Comparison of ENCODE assay signal across 8 mouse cellular contexts in genomic region chr4:119232410-119233255, GRCm38 (mm10). TPM values are rescaled to one million over a fixed set of nuclear protein-coding genes. Genes with fewer than 3 reads are reported as not detected.
DNase-seq lines count a peak whose midpoint lies in the region; ATAC-seq and TF ChIP-seq lines count a peak whose summit lies in the region.

TSS of gene AU022252 (minus strand) at chr4:119232712.
TSS of gene P3h1 (plus strand) at chr4:119232915.

- H3K27ac ChIP-seq in heart, embryonic 12.5 days (ENCODE audit: poor library complexity, severe bottlenecking) = peak within 1 kb of the TSS; percentile 56; the same call in 1 of the 2 replicates
- peak within 1 kb of the TSS; percentile 68 for H3K27ac ChIP-seq in kidney, postnatal 0 days
- H3K27ac ChIP-seq in liver, embryonic 11.5 days (ENCODE audit: low read depth, low read length) = 0 out of 2 replicates have a peak within 1 kb of the TSS, but pooled peaks have one; percentile 19
- peak within 1 kb of the TSS; percentile 48 for H3K27ac ChIP-seq in stomach, embryonic 14.5 days (ENCODE audit: low read length)

- peak within 1 kb of the TSS; percentile 91 for H3K4me3 ChIP-seq in heart, embryonic 12.5 days
- peak within 1 kb of the TSS; percentile 77 for H3K4me3 ChIP-seq in kidney, postnatal 0 days (replicated peaks; ENCODE audit: low read depth, low read length)
- H3K4me3 ChIP-seq in liver, embryonic 11.5 days (ENCODE audit: low read depth, low read length) = peak within 1 kb of the TSS; percentile 84
- H3K4me3 ChIP-seq in stomach, embryonic 14.5 days (ENCODE audit: low read depth, low read length) = peak within 1 kb of the TSS; percentile 71

- peak; percentile 95 for ATAC-seq in erythroid progenitor cell, adult 5-6 weeks (replicated peaks; ENCODE audit: low FRiP score, poor library complexity, severe bottlenecking)
- peak; percentile 97 for ATAC-seq in heart, embryonic 12.5 days (ENCODE audit: insufficient number of reproducible peaks, low FRiP score)
- peak; percentile 95 for ATAC-seq in kidney, postnatal 0 days (replicated peaks; ENCODE audit: low FRiP score, low read depth)
- ATAC-seq in liver, embryonic 11.5 days (replicated peaks; ENCODE audit: low FRiP score) = peak; percentile 96
- peak; percentile 96 for ATAC-seq in stomach, embryonic 14.5 days (ENCODE audit: insufficient number of reproducible peaks, insufficient read depth, low FRiP score, low read depth)

- DNase-seq in CD4-positive helper T cell, adult 2 months (ENCODE audit: low read depth, low spot score) = peak; percentile 99
- peak; percentile 96 for DNase-seq in brain, embryonic 18.5 days (ENCODE audit: low read depth, low spot score)
- peak; percentile 99 for DNase-seq in kidney, postnatal 0 days (ENCODE audit: low spot score)
- peak; percentile 94 for DNase-seq in liver, embryonic 11.5 days (ENCODE audit: low spot score)
- DNase-seq in naive thymus-derived CD4-positive, alpha-beta T cell, adult 2 months (ENCODE audit: low read depth) = peak; percentile 100

- TF ChIP-seq CTCF in kidney, postnatal 0 days (IDR thresholded peaks at IDR 0.05; ENCODE audit: low read depth) = no peak

- no peaks in the 10 kb centered on the region for H3K9me3 ChIP-seq in heart, embryonic 12.5 days (replicated peaks)
- no peaks in the 10 kb centered on the region for H3K9me3 ChIP-seq in kidney, postnatal 0 days (replicated peaks; ENCODE audit: low read length)
- H3K9me3 ChIP-seq in liver, embryonic 11.5 days (ENCODE audit: control insufficient read depth, low read length) = no peaks in the 10 kb centered on the region
- H3K9me3 ChIP-seq in stomach, embryonic 14.5 days (ENCODE audit: control insufficient read depth, low read depth, low read length) = no peaks in the 10 kb centered on the region

- peak within 1 kb of the TSS; percentile 88 for H3K9ac ChIP-seq in heart, embryonic 12.5 days
- peak within 1 kb of the TSS; percentile 75 for H3K9ac ChIP-seq in kidney, postnatal 0 days (ENCODE audit: low read depth, low read length)
- H3K9ac ChIP-seq in liver, embryonic 11.5 days (ENCODE audit: low read depth, low read length) = peak within 1 kb of the TSS; percentile 81
- H3K9ac ChIP-seq in stomach, embryonic 14.5 days (replicated peaks; ENCODE audit: low read depth, low read length) = peak within 1 kb of the TSS; percentile 72

- peak within 1 kb of the TSS; percentile 91 for H3K4me2 ChIP-seq in heart, embryonic 12.5 days
- H3K4me2 ChIP-seq in kidney, postnatal 0 days (ENCODE audit: low read length) = peak within 1 kb of the TSS; percentile 86
- H3K4me2 ChIP-seq in liver, embryonic 11.5 days = peak within 1 kb of the TSS; percentile 94
- peak within 1 kb of the TSS; percentile 67 for H3K4me2 ChIP-seq in stomach, embryonic 14.5 days (replicated peaks; ENCODE audit: low read depth, low read length)

- under 1% methylated on average over 71 of the region's 71 CpGs for WGBS in heart, embryonic 12.5 days
- under 1% methylated on average over 71 of the region's 71 CpGs for WGBS in kidney, postnatal 0 days
- WGBS in liver, embryonic 11.5 days = under 1% methylated on average over 70 of the region's 71 CpGs
- WGBS in stomach, embryonic 14.5 days = under 1% methylated on average over 67 of the region's 71 CpGs

- no peaks in the 10 kb centered on the region for H3K27me3 ChIP-seq in heart, embryonic 12.5 days (replicated peaks)
- no peaks in the 10 kb centered on the region for H3K27me3 ChIP-seq in kidney, postnatal 0 days (ENCODE audit: insufficient read depth, low read length)
- H3K27me3 ChIP-seq in liver, embryonic 11.5 days (replicated peaks; ENCODE audit: control insufficient read depth, insufficient read depth, low read length) = no peaks in the 10 kb centered on the region
- no peaks in the 10 kb centered on the region for H3K27me3 ChIP-seq in stomach, embryonic 14.5 days (ENCODE audit: control insufficient read depth, insufficient read depth, low read length)

- H3K4me1 ChIP-seq in heart, embryonic 12.5 days (replicated peaks) = peaks cover 10% of the 10 kb centered on the region
- H3K4me1 ChIP-seq in kidney, postnatal 0 days (replicated peaks; ENCODE audit: insufficient read depth, low read length) = peaks cover 4% of the 10 kb centered on the region; the same call in 1 of the 2 replicates
- peaks cover 4% of the 10 kb centered on the region; the same call in 1 of the 2 replicates for H3K4me1 ChIP-seq in liver, embryonic 11.5 days (replicated peaks; ENCODE audit: control insufficient read depth, insufficient read depth, low read length)
- H3K4me1 ChIP-seq in stomach, embryonic 14.5 days (ENCODE audit: control insufficient read depth, insufficient read depth, low read length) = peaks cover 6% of the 10 kb centered on the region; the same call in 1 of the 2 replicates

- peaks cover 29% of the 10 kb centered on the region for H3K36me3 ChIP-seq in heart, embryonic 12.5 days
- H3K36me3 ChIP-seq in kidney, postnatal 0 days (ENCODE audit: insufficient read depth, low read length) = no peaks in the 10 kb centered on the region
- peaks cover 7% of the 10 kb centered on the region; the same call in 1 of the 2 replicates for H3K36me3 ChIP-seq in liver, embryonic 11.5 days (ENCODE audit: control insufficient read depth, insufficient read depth, low read length)
- H3K36me3 ChIP-seq in stomach, embryonic 14.5 days (ENCODE audit: control insufficient read depth, insufficient read depth, low read length) = peaks cover 13% of the 10 kb centered on the region

RNA-seq across cellular contexts. Expression of gene AU022252, which starts in this region (rescaled TPM):
- total RNA-seq in erythroid progenitor cell, adult 5-6 weeks (2015; ENCODE audit: low replicate concordance) = 1.4 and 2.1 TPM in 2 replicates
- total RNA-seq in erythroid progenitor cell, adult 5-6 weeks (2017; ENCODE audit: low replicate concordance) = 2.5 and 2.6 TPM in 2 replicates
- polyA plus RNA-seq in heart, embryonic 12.5 days (2016; fragmentation: Nextera tagmentation; extraction: Ambion mirVana) = 27.8 and 28.9 TPM in 2 replicates
- 28.1 and 31.1 TPM in 2 replicates for polyA plus RNA-seq in kidney, postnatal 0 days (2015; fragmentation: Nextera tagmentation; extraction: Ambion mirVana)
- 30.7 and 33.3 TPM in 2 replicates for polyA plus RNA-seq in liver, embryonic 11.5 days (2014; fragmentation: Nextera tagmentation; extraction: Ambion mirVana)
- 24.0 and 29.7 TPM in 2 replicates for polyA plus RNA-seq in stomach, embryonic 14.5 days (2014; fragmentation: Nextera tagmentation; extraction: Ambion mirVana)

RNA-seq across cellular contexts. Expression of gene P3h1, which starts in this region (rescaled TPM):
- total RNA-seq in erythroid progenitor cell, adult 5-6 weeks (2015; ENCODE audit: low replicate concordance) = 0.42 TPM in 1 of 2 replicates, not detected in the other
- 1.8 and 5.6 TPM in 2 replicates for total RNA-seq in erythroid progenitor cell, adult 5-6 weeks (2017; ENCODE audit: low replicate concordance)
- 32.8 and 34.3 TPM in 2 replicates for polyA plus RNA-seq in heart, embryonic 12.5 days (2016; fragmentation: Nextera tagmentation; extraction: Ambion mirVana)
- polyA plus RNA-seq in kidney, postnatal 0 days (2015; fragmentation: Nextera tagmentation; extraction: Ambion mirVana) = 32.4 and 34.9 TPM in 2 replicates
- polyA plus RNA-seq in liver, embryonic 11.5 days (2014; fragmentation: Nextera tagmentation; extraction: Ambion mirVana) = 20.8 and 21.6 TPM in 2 replicates
- 45.0 and 46.3 TPM in 2 replicates for polyA plus RNA-seq in stomach, embryonic 14.5 days (2014; fragmentation: Nextera tagmentation; extraction: Ambion mirVana)

Comparison
In these comparisons a context has a peak if more than half of its experiments do, and no peak if none do; other contexts are left out.
1. Peak in every context shown above with its lines: DNase-seq, ATAC-seq, H3K4me3 ChIP-seq and H3K27ac ChIP-seq.